Mouse (Mus musculus) kidney, adult 18-20 months (tissue): ENCODE results near the gene Tceanc2.

Experiments
- DNase-seq: peaks from one replicate; pipeline ENCODE4 v3.0.0; 2021

Gene Tceanc2

DNA sequence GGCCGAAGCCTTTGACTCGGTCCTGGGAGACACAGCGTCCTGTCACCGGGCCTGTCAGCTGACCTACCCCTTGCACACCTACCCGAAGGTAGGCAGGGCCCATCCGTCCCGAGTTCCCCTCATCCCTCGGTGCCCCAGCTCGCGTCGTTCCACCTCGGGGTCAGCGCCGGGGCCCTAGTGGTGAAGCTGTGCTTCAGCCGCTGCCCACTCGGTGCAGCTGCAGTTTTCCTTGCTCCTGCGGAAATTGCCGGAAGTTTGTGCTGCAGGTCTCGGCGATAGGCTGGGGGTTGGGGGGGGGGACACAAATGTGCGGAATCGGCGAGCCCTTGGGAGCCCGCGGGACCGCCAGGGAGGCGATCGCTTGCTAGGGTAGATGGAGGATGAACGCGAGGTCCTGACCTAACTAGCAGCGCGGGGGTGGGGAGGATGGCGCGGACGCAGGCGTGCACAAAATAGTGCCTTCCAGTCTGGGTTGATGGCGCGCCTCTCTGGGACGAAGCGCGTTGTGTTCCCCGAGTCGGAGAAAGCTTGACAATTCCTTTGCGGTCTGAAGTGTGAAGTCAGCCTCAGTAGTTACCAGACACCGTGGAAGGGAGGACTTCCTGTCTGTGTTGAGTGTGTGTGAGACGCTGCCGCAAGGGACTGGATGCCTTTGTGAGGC is at the start of gene Tceanc2:
Gene Tceanc2 (minus strand): TSS at position 287 of the 661 bp plus-strand sequence.
- peak; percentile 52 for DNase-seq

- no peak for DNase-seq
Measured at GRCm38 (mm10) chr4:107226313-107226712, 47.4 kb upstream of the Tceanc2 start.

- no peak for DNase-seq
Measured at GRCm38 (mm10) chr4:107223225-107224204, 44.6 kb upstream of the Tceanc2 start.

GRCm38 (mm10) chr4:107221524-107221923 is 42.6 kb upstream of the Tceanc2 start:
- DNase-seq, result no peak

DNA sequence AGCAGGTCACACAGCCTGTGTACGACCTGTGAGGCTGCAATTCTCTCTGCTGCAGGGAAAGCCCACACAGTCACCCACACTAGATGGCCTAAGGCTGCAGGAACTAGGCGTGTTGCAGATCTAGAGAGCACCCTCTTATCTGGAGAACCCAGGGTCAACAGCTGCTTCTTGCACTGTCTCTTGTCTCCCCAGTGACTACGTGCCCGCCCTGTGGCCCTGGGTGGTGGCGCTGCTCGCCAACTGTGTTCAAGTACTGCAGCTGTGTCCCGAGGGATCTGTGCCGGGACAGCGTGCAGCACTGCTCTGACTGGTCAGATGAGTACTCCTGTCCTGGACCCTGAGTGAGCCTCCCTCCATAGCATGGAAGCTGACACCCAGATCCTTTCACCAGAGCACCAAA is 38.7 kb upstream of the Tceanc2 start:
- DNase-seq, result no peak

DNA sequence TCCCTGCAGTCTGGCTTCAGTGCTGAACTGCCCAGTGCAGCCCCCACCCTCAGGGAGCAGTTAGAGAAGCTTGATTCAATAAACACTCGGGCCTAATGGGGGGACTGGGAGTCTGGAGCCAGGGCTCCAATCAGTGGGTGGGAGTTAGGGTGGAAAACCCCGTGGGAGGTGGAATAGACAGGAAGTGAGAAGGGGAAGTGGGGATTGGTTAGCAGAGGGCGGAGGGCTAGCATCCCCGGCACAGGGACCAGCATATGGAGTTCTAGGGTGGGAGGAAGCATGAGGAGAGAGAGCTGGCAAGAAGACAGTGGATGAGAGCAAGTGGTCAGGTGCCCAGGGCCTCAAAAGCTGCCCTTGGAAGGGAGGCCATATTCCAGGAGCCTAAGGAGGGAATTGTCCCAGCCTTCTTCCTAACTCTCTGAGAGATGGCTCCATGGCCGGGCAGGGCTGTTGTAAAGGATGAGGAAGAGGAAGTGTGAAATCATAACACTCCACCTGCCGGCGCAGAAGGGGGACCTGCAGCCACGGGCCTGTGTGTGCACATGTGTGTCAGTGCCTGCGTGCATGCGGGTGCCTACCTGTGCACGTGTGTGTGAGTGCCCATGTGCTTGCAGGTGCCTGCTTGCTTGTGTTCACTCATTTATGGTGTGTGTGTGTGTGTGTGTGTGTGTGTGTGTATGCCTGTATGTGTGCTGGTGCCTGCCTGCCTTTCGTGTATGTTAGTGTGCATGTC is 34.5 kb upstream of the Tceanc2 start:
- no peak for DNase-seq

GRCm38 (mm10) chr4:107211936-107212335 is 33.0 kb upstream of the Tceanc2 start:
- no peak for DNase-seq

- no peak for DNase-seq
Measured at GRCm38 (mm10) chr4:107211465-107211864, 32.5 kb upstream of the Tceanc2 start.

GRCm38 (mm10) chr4:107210483-107211097 is 31.7 kb upstream of the Tceanc2 start:
- DNase-seq, result no peak

DNA sequence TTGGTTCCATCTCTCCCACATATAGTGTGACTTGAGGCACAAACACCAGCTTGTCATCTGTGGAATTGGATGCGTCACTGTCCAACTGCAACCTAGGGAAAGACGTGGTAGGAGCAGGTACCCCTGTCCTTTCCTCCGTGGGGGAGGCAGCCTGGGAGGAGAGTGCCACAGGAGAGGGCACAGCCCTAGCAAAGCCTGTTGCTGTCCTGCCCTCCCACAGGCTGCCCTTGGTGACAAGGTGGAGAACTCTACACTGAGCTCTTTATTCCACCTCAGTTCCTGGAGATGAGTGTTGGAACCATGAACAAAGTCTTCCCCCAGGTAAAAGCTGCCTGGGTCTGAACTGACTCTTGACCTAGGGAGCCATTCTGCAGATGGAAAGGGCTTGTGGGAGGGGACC is 30.0 kb upstream of the Tceanc2 start, which contains the start of gene Ldlrad1:
Gene Ldlrad1 (plus strand): TSS at position 301 of the 400 bp plus-strand sequence.
- no peak for DNase-seq

DNA sequence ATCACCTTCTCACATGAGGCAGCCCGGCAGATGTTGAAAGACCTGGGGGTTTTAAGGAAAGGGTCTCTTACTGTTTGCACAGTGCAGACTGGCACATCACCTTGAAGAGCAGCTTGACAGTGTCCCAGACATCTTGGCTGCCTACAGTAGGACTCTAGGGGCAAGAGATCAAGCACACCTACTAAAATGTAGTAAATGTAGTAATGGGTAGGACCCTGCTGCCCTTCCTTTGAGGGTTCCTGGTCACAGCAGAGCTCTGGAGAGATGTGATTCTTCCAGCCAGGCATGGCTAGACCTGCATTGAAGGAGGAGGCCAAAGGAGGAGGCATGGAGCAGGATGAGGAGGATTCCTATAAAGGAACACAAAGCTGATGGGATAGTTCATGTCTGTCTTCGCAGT is 28.1 kb upstream of the Tceanc2 start:
- DNase-seq, result no peak

DNA sequence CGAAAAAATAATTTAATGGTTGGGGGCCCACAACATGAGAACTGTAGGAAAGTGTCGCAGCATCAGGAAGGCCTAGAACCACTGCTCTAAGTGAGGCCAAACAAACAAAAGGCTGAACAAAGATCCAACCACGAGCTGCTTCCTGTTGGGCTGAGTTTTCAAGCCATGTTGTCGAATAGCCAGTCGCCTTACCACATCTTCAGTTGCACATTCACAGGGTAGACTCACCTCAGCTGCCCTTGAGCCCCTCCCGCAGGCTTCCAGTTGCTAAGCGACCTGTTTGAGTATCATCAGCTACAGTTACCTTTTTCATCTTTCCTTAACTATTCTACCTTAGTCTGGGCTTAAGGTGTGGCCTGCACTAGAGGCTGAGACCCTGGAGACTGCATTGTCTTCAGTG is 24.1 kb upstream of the Tceanc2 start:
- no peak for DNase-seq

DNA sequence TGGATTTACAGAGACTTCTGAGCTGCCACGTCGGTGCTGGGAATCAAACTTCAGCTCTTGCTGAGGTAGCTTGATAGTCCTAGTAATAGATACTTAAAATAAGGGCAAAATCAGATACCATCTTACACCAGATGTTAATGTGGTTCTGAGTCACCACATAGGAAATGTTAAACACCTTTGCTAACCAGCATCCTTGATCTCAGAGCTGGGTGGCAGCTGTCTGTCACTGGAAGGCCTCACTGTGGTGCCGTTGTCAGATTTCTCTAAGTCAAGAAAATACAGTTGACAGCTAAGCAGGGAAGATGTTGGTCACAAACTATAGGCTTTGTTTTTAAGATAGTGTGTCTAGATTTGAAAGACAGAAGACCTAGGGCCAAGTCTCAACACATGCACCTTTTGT is 22.9 kb upstream of the Tceanc2 start:
- DNase-seq, result no peak

DNA sequence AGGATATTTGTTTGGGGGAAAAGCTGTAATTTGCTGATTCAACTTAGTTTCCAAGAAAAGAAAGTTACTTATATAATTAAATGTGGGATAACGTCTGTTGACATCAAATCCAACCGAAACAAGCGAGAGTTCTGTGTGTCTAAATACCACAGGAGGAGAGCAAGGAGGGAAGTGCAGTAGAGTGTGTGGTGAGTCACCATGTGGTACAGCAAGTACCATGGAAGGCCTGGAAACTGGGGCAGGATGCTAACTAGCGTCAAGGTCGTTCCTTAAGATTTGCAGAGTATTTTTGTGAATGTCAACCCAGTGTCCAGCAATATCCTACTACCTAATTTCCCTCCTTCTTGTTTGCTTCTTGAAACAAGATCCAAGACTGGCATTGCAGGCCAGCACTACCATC is 19.2 kb upstream of the Tceanc2 start:
- DNase-seq, result no peak

GRCm38 (mm10) chr4:107196454-107196853 is 17.5 kb upstream of the Tceanc2 start:
- no peak for DNase-seq

- no peak for DNase-seq
Measured at GRCm38 (mm10) chr4:107193841-107194240, 14.9 kb upstream of the Tceanc2 start.

DNA sequence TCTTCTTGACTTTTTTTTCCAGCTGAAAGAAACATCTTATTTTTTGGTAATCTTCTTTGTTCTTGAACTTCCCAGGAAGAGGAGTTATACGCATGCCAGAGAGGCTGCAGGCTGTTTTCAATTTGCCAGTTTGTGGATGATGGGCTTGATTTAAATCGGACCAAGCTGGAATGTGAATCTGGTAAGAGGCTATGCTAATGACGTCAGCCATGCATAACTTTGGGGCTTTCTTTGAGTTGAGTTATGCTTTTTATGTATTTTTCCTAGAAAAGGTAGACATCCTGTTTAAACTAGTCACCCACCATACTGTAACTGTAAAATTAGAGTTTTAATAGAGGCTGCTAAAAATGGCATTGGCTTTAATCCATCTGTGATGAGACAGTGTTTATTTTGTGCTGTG is 6.8 kb upstream of the Tceanc2 start:
- DNase-seq, result no peak

- no peak for DNase-seq
Measured at GRCm38 (mm10) chr4:107183203-107183602, 4.3 kb upstream of the Tceanc2 start.

DNA sequence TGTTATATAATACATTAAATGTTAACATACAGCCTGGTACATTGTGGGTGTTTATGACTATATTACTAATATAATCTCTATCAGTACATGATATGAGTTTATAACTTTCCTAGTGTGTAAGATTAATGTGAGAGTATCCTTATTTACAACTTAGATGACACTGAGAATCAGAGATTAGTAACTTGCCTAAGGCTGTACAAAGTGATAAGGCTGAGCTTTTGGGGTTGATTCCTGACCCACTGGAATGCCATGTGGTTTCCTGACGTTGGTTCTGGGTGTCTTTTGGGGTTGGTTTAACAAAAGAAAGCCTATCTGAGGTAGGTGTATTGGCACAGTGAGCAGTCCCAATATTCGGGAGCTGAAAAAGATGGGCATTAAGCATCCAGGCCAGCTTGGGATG is 3.9 kb upstream of the Tceanc2 start:
- DNase-seq, result no peak

- no peak for DNase-seq
Measured at GRCm38 (mm10) chr4:107181866-107182265, 3.0 kb upstream of the Tceanc2 start.

DNA sequence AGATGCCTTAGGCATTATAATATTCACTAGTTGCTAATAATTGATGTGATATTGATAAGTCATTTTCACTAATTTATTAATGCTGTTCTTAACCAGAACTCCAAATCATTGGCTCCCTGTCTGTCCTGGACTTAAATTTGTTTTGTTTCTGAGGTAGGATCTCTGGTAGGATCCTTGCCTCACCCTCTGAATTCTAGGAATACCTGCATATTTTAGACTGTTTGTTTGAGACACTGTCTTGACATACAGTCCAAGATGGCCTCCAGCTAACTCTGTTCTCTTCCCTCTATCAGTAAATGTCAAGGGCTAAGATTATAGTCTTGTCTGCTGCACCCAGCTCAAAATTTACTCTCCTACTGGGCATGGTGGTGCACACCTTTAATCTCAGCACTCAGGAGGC is 1.8 kb upstream of the Tceanc2 start:
- no peak for DNase-seq

GRCm38 (mm10) chr4:107179561-107179960 is 645 bp upstream of the Tceanc2 start:
- DNase-seq, result no peak
